Mouse (Mus musculus) thymus, adult 2 months (tissue): ENCODE data around the gene Grik3. TPM values are rescaled to one million over a fixed set of nuclear protein-coding genes. Genes with fewer than 3 reads are reported as not detected.

ENCODE experiments used
- DNase-seq: peaks from one replicate; pipeline ENCODE4 v3.0.0; 2021
- H3K27ac ChIP-seq: fragments of 200-500 bp; 2 replicates; pipeline ENCODE4 v1.5.1; 2012; ENCODE audit warnings: low read length, control low read depth; ENCODE audit not compliant: control insufficient read depth, insufficient read depth
- H3K27me3 ChIP-seq: fragments of 200-500 bp; 2 replicates; pipeline ENCODE4 v1.6.1; 2012; ENCODE audit warnings: mild to moderate bottlenecking, low read length, moderate library complexity, mixed read lengths; ENCODE audit not compliant: control insufficient read depth, insufficient read depth
- H3K36me3 ChIP-seq: fragments of 200-500 bp; 2 replicates; pipeline ENCODE4 v1.6.1; 2012; ENCODE audit warnings: mild to moderate bottlenecking, low read length, moderate library complexity; ENCODE audit not compliant: control insufficient read depth, insufficient read depth
- H3K4me1 ChIP-seq: fragments of 200-500 bp; replicated peaks from 2 replicates; pipeline ENCODE4 v1.6.1; 2012; ENCODE audit warnings: low read length; ENCODE audit not compliant: control insufficient read depth, insufficient read depth
- H3K4me3 ChIP-seq: fragments of 200-500 bp; 2 replicates; pipeline ENCODE4 v1.5.1; 2012; ENCODE audit warnings: mild to moderate bottlenecking, low read length, control low read depth, moderate library complexity; ENCODE audit not compliant: control insufficient read depth, insufficient read depth
- CTCF ChIP-seq: fragments of 200-500 bp; IDR thresholded peaks from 2 replicates; pipeline ENCODE4 v1.5.1; 2012; ENCODE audit warnings: mild to moderate bottlenecking, control low read depth, low read length, moderate library complexity, borderline replicate concordance; ENCODE audit not compliant: control insufficient read depth, poor library complexity, insufficient read depth; ENCODE audit errors: extremely low read depth
- POLR2A ChIP-seq: fragments of 200-500 bp; IDR thresholded peaks from 2 replicates; pipeline ENCODE4 v1.6.1; 2012; ENCODE audit warnings: mild to moderate bottlenecking, low read length, control low read depth, moderate library complexity; ENCODE audit not compliant: control insufficient read depth, poor library complexity, insufficient read depth; ENCODE audit errors: extremely low read depth
- WGBS: fragments of 180-500 bp; shearing (Covaris S2); methylation state at CpG from one replicate; pipeline ENCODE4 v1.1.7; 2018; 5-methylcytosine and 5-hydroxymethylcytosine counted together
- polyA plus RNA-seq: library from polyadenylated mRNA; depleted of rRNA; stranded (reverse); fragments of >200 nt; gene quantifications from 2 replicates; pipeline ENCODE4 v1.2.3, GENCODE M21; 2012

Grik3 gene
- polyA plus RNA-seq, 1 experiment: 0.13 TPM

GRCm38 (mm10) chr4:125484131-125484530 lies 6.4 kb upstream of the Grik3 start:
- no peaks in the 10 kb centered on the region; the same call in 1 of the 2 replicates for H3K27me3 ChIP-seq
- 41% methylated on average over 8 of the region's 8 CpGs for WGBS
- no peaks in the 10 kb centered on the region for H3K36me3 ChIP-seq
- no peak for DNase-seq
- H3K27ac ChIP-seq: no peak overlapping the region
- H3K4me3 ChIP-seq: no peak overlapping the region
- TF ChIP-seq CTCF (no peak), POLR2A (no peak)
- H3K4me1 ChIP-seq: no peaks in the 10 kb centered on the region

- Histone ChIP-seq H3K4me3 (no peak overlapping the region), H3K27me3 (no peaks in the 10 kb centered on the region; the same call in 1 of the 2 replicates), H3K36me3 (no peaks in the 10 kb centered on the region), H3K4me1 (no peaks in the 10 kb centered on the region), H3K27ac (no peak overlapping the region)
- no peak for DNase-seq
- WGBS: 55% methylated on average over 15 of the region's 15 CpGs
- TF ChIP-seq POLR2A (no peak), CTCF (no peak)
These were observed 4.9 kb upstream of the Grik3 start for GRCm38 (mm10) chr4:125485416-125486239.

- 8% methylated on average over 12 of the region's 13 CpGs for WGBS
- no peaks in the 10 kb centered on the region; the same call in 1 of the 2 replicates for H3K27me3 ChIP-seq
- no peak for DNase-seq
These were observed 3.9 kb upstream of the Grik3 start for GRCm38 (mm10) chr4:125486616-125487015.

GRCm38 (mm10) chr4:125487031-125487430 lies 3.5 kb upstream of the Grik3 start:
- Histone ChIP-seq H3K36me3 (no peaks in the 10 kb centered on the region), H3K27ac (no peak overlapping the region), H3K4me1 (no peaks in the 10 kb centered on the region), H3K27me3 (no peaks in the 10 kb centered on the region; the same call in 1 of the 2 replicates), H3K4me3 (no peak overlapping the region)
- no peak for DNase-seq
- WGBS: 9% methylated on average over 7 of the region's 7 CpGs
- no peak for TF ChIP-seq POLR2A
- TF ChIP-seq CTCF: no peak

More at GRCm38 (mm10) chr4:125486616-125487015, 3.9 kb upstream of the Grik3 start:
- H3K36me3 ChIP-seq: no peaks in the 10 kb centered on the region
- no peak overlapping the region for H3K27ac ChIP-seq
- H3K4me3 ChIP-seq: no peak overlapping the region
- H3K4me1 ChIP-seq: no peaks in the 10 kb centered on the region
- no peak for TF ChIP-seq CTCF
- no peak for TF ChIP-seq POLR2A

DNA sequence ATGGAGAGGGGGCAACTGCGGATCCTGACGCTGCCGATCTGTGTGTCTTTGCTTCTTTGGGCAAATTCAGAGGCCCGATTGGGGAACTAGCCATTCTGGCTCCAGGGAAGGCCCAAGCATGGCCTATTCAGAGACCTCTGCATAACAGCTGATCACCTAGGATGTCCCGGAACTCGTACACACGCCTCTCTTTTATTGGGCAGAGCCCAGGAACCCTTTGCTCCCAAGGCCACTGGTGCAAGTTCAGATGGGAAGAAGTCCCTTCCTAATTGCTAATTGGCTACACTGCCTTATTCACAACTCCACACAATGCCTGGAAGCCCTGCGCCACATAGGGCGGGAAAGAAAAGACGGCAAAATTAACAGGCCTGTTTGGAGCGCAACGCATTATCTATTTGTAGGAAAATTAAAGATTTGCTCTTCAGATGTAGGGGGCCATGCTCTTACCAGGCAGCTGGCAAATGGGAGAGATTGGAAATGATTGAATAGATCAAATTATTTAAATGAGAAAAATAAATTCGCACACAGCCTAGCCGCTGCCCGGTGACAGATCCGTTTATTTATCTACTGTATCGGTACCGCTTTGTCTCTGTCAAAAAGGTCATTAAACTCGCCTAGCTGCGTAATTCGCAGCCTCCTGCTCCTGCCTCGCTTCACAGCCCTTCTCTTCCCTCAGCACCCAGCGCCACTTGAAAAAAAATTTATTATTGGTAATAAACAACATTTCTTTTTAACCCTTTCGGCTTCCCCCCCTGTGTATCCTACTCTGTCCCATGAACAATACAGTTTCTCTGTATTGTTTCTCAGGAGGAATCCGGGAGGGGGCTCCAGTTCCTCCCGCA lies 1.5 kb upstream of the Grik3 start:
- WGBS: 9% methylated on average over 26 of the region's 26 CpGs
- no peaks in the 10 kb centered on the region for H3K4me1 ChIP-seq
- no peak for TF ChIP-seq CTCF
- no peak for TF ChIP-seq POLR2A
- no peaks in the 10 kb centered on the region for H3K36me3 ChIP-seq
- H3K27ac ChIP-seq: no peak overlapping the region
- no peak overlapping the region for H3K4me3 ChIP-seq
- no peak for DNase-seq
- no peaks in the 10 kb centered on the region; the same call in 1 of the 2 replicates for H3K27me3 ChIP-seq

DNA sequence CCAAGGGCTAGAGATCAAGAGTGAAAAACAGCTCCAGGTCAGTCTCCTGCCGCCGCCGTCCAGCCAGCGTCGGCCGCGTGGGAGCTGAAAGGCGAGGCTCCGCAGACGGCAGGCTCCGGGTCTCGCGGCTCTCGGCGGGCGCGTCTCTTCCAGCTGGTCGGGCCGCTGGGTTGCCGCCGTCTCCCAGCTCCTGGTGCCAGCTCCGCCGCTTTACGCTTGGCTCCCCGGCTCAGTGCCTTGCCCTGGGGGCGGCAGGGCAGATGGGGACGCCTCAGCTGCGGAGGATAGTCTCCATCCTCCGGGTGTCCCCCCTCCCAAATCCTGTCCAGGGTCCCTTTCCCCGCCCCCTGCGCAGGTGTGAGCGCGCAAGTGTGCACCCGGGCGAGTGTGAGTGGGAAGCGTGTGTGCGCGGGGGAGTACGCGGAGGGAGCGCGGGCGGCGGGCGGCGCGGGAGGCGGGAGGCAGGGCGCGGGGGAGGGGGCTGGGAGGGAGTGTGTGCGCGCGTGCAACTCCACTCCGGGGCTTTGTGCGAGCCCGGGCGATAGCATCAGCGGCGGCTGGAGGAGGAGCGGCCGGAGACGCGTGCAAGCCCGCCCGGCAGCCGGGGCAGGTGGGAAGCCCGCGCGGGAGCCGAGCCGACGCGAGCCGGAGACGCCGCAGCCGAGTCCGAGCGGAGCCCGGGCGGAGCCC lies 454 bp upstream of the Grik3 start:
- no peak overlapping the region for H3K27ac ChIP-seq
- H3K27me3 ChIP-seq: no peaks in the 10 kb centered on the region; the same call in 1 of the 2 replicates
- WGBS: 5% methylated on average over 75 of the region's 81 CpGs
- TF ChIP-seq CTCF (no peak), POLR2A (no peak)
- no peak overlapping the region for H3K4me3 ChIP-seq
- H3K4me1 ChIP-seq: no peaks in the 10 kb centered on the region
- no peak for DNase-seq
- H3K36me3 ChIP-seq: no peaks in the 10 kb centered on the region
